Mouse (Mus musculus) retina, postnatal 7 days (tissue): ENCODE results near the gene Dlgap1.

Source experiments
- DNase-seq: peaks from one replicate; pipeline ENCODE4 v3.0.0-alpha.2; 2012; ENCODE audit warnings: low read depth, low spot score

Dlgap1 gene

GRCm38 (mm10) chr17:70844971-70845370, 876.1 kb downstream of the Dlgap1 start:
- DNase-seq = no peak

- DNase-seq = no peak
Observed at GRCm38 (mm10) chr17:70845543-70845942, 876.7 kb downstream of the Dlgap1 start.

GRCm38 (mm10) chr17:70846111-70846644, 877.3 kb downstream of the Dlgap1 start:
- DNase-seq = no peak

GRCm38 (mm10) chr17:70847086-70847485, 878.2 kb downstream of the Dlgap1 start:
- DNase-seq = no peak

- DNase-seq = no peak
Observed at GRCm38 (mm10) chr17:70847751-70848510, 879.1 kb downstream of the Dlgap1 start.

GRCm38 (mm10) chr17:70848511-70849398, 879.9 kb downstream of the Dlgap1 start:
- DNase-seq = no peak

GRCm38 (mm10) chr17:70849399-70850232, 880.7 kb downstream of the Dlgap1 start:
- no peak for DNase-seq

- no peak for DNase-seq
Observed at GRCm38 (mm10) chr17:70850233-70850995, 881.5 kb downstream of the Dlgap1 start.

GRCm38 (mm10) chr17:70850996-70851991, 882.4 kb downstream of the Dlgap1 start:
- DNase-seq = no peak

- DNase-seq = no peak
Observed at GRCm38 (mm10) chr17:70852011-70852685, 883.3 kb downstream of the Dlgap1 start.

GRCm38 (mm10) chr17:70852686-70853386, 884.0 kb downstream of the Dlgap1 start:
- no peak for DNase-seq

- no peak for DNase-seq
Observed at GRCm38 (mm10) chr17:70853436-70853905, 884.6 kb downstream of the Dlgap1 start, which contains the start of gene Tgif1. Gene Tgif1, minus strand, starts transcription at chr17:70853546.

- DNase-seq = no peak
Observed at GRCm38 (mm10) chr17:70854021-70854420, 885.1 kb downstream of the Dlgap1 start.

GRCm38 (mm10) chr17:70856871-70857415, 888.1 kb downstream of the Dlgap1 start:
- DNase-seq = no peak

GRCm38 (mm10) chr17:70858814-70859213, 889.9 kb downstream of the Dlgap1 start:
- DNase-seq = no peak

GRCm38 (mm10) chr17:70864117-70864516, 895.2 kb downstream of the Dlgap1 start:
- no peak for DNase-seq

GRCm38 (mm10) chr17:70864645-70865044, 895.8 kb downstream of the Dlgap1 start:
- no peak for DNase-seq
